Mouse (Mus musculus) C2C12 (cell line): Measurements from ENCODE around the gene Il13. TPM values are rescaled to one million over a fixed set of nuclear protein-coding genes. Genes with fewer than 3 reads are reported as not detected.

ENCODE experiments used
- H3K27me3 ChIP-seq: one replicate; pipeline ENCODE4 v1.6.1; 2011; ENCODE audit not compliant: control insufficient read depth, insufficient read depth, insufficient read length
- H3K36me3 ChIP-seq: one replicate; pipeline ENCODE4 v1.6.1; 2011; ENCODE audit not compliant: control insufficient read depth, insufficient read depth
- H3K4me3 ChIP-seq: one replicate; pipeline ENCODE4 v1.5.1; 2011; ENCODE audit warnings: mild to moderate bottlenecking, control low read depth; ENCODE audit not compliant: poor library complexity, insufficient read depth, severe bottlenecking
- H3K79me2 ChIP-seq: one replicate; pipeline ENCODE4 v1.6.1; 2011; ENCODE audit not compliant: control insufficient read depth, insufficient read depth
- H3K79me3 ChIP-seq: one replicate; pipeline ENCODE4 v1.6.1; 2011; ENCODE audit warnings: low read depth, control low read depth
- H3ac ChIP-seq: one replicate; pipeline ENCODE3; 2011; ENCODE audit warnings: low read depth; ENCODE audit not compliant: control insufficient read depth, insufficient read length
- CEBPB ChIP-seq: IDR thresholded peaks from one replicate; pipeline ENCODE4 v1.6.1; 2011; ENCODE audit warnings: low read depth, mild to moderate bottlenecking, control low read depth, moderate library complexity
- CTCF ChIP-seq: IDR thresholded peaks from one replicate; pipeline ENCODE4 v1.5.1; 2011; ENCODE audit not compliant: control insufficient read depth, insufficient read depth, insufficient read length
- FOSL1 ChIP-seq: IDR thresholded peaks from one replicate; pipeline ENCODE4 v1.8.0; 2011; ENCODE audit warnings: mild to moderate bottlenecking, low read length; ENCODE audit not compliant: poor library complexity, insufficient read depth, severe bottlenecking
- MAX ChIP-seq: IDR thresholded peaks from one replicate; pipeline ENCODE4 v1.6.1; 2011; ENCODE audit warnings: mild to moderate bottlenecking, control low read depth
- MYOD1 ChIP-seq: IDR thresholded peaks from one replicate; pipeline ENCODE4 v1.6.1; 2011; ENCODE audit warnings: low read depth; ENCODE audit not compliant: control insufficient read depth, insufficient read length
- MYOG ChIP-seq: IDR thresholded peaks from one replicate; pipeline ENCODE4 v1.6.1; 2011; ENCODE audit not compliant: control insufficient read depth, insufficient read length; ENCODE audit errors: extremely low read depth
- USF1 ChIP-seq: IDR thresholded peaks from one replicate; pipeline ENCODE4 v1.6.1; 2011; ENCODE audit warnings: low read depth, mild to moderate bottlenecking, control low read depth, moderate library complexity
- polyA plus RNA-seq: library from polyadenylated mRNA; unstranded; fragments of >200 nt; fragmentation: generic; extraction: Trizol; gene quantifications from one replicate; pipeline ENCODE4 v1.2.1, GENCODE M21; 2012; ENCODE audit warnings: missing spikeins

The Il13 gene
- polyA plus RNA-seq, 1 experiment, result not detected

- no peaks in the 10 kb centered on the region for H3K79me3 ChIP-seq
- peaks cover 44% of the 10 kb centered on the region for H3K36me3 ChIP-seq
- no peak overlapping the region for H3ac ChIP-seq
- no peaks in the 10 kb centered on the region for H3K27me3 ChIP-seq
- TF ChIP-seq CTCF, result no peak
- no peak for TF ChIP-seq CEBPB
- no peak for TF ChIP-seq MAX
- no peak for TF ChIP-seq MYOG
- no peak for TF ChIP-seq FOSL1
- no peak for TF ChIP-seq MYOD1
- no peak for TF ChIP-seq USF1
- H3K79me2 ChIP-seq, result no peaks in the 10 kb centered on the region
- no peak overlapping the region for H3K4me3 ChIP-seq
These were observed 29.6 kb upstream of the Il13 start for GRCm38 (mm10) chr11:53664091-53664490.

GRCm38 (mm10) chr11:53662794-53663674 lies 28.5 kb upstream of the Il13 start:
- H3K79me3 ChIP-seq, result no peaks in the 10 kb centered on the region
- no peak overlapping the region for H3K4me3 ChIP-seq
- no peaks in the 10 kb centered on the region for H3K27me3 ChIP-seq
- H3K36me3 ChIP-seq, result peaks cover 34% of the 10 kb centered on the region
- TF ChIP-seq MAX, result no peak
- TF ChIP-seq MYOD1, result no peak
- TF ChIP-seq USF1, result no peak
- TF ChIP-seq CTCF, result no peak
- no peak for TF ChIP-seq FOSL1
- no peak for TF ChIP-seq CEBPB
- TF ChIP-seq MYOG, result no peak
- H3K79me2 ChIP-seq, result no peaks in the 10 kb centered on the region
- no peak overlapping the region for H3ac ChIP-seq

GRCm38 (mm10) chr11:53657828-53658227 lies 23.3 kb upstream of the Il13 start:
- H3ac ChIP-seq, result no peak overlapping the region
- H3K4me3 ChIP-seq, result no peak overlapping the region
- H3K36me3 ChIP-seq, result peaks cover 31% of the 10 kb centered on the region
- no peak for TF ChIP-seq CTCF
- TF ChIP-seq FOSL1, result no peak
- no peak for TF ChIP-seq CEBPB
- no peak for TF ChIP-seq MYOG
- no peak for TF ChIP-seq USF1
- TF ChIP-seq MYOD1, result no peak
- no peak for TF ChIP-seq MAX
- no peaks in the 10 kb centered on the region for H3K79me3 ChIP-seq
- no peaks in the 10 kb centered on the region for H3K79me2 ChIP-seq
- H3K27me3 ChIP-seq, result no peaks in the 10 kb centered on the region

- no peak overlapping the region for H3ac ChIP-seq
- no peak overlapping the region for H3K4me3 ChIP-seq
- H3K79me2 ChIP-seq, result no peaks in the 10 kb centered on the region
- TF ChIP-seq USF1 (no peak), MYOG (no peak), MYOD1 (no peak), MAX (no peak), CEBPB (no peak), FOSL1 (no peak), CTCF (no peak)
- no peaks in the 10 kb centered on the region for H3K79me3 ChIP-seq
- H3K27me3 ChIP-seq, result no peaks in the 10 kb centered on the region
- peaks cover 36% of the 10 kb centered on the region for H3K36me3 ChIP-seq
These were observed 22.9 kb upstream of the Il13 start for GRCm38 (mm10) chr11:53657381-53657780.

- no peak overlapping the region for H3K4me3 ChIP-seq
- no peaks in the 10 kb centered on the region for H3K27me3 ChIP-seq
- TF ChIP-seq USF1 (no peak), FOSL1 (no peak), MAX (no peak), CTCF (no peak), MYOD1 (no peak), CEBPB (no peak), MYOG (no peak)
- H3ac ChIP-seq, result no peak overlapping the region
- H3K36me3 ChIP-seq, result peaks cover 41% of the 10 kb centered on the region
- no peaks in the 10 kb centered on the region for H3K79me3 ChIP-seq
- no peaks in the 10 kb centered on the region for H3K79me2 ChIP-seq
These were observed 22.2 kb upstream of the Il13 start for GRCm38 (mm10) chr11:53656558-53657202.
